Mouse (Mus musculus): ENCODE data around the gene Strip1. TPM values are rescaled to one million over a fixed set of nuclear protein-coding genes. Genes with fewer than 3 reads are reported as not detected.

Strip1 gene
- total RNA-seq (2023), result 43.1 TPM

GRCm38 (mm10) chr3:107631523-107631958, at the start of gene Strip1:
TSS of gene Strip1 (minus strand) at chr3:107631694.

GRCm38 (mm10) chr3:107630682-107631522, 592 bp downstream of the Strip1 start, which contains the start of gene Gm10961:
TSS of gene Gm10961 (plus strand) at chr3:107631322.

DNA sequence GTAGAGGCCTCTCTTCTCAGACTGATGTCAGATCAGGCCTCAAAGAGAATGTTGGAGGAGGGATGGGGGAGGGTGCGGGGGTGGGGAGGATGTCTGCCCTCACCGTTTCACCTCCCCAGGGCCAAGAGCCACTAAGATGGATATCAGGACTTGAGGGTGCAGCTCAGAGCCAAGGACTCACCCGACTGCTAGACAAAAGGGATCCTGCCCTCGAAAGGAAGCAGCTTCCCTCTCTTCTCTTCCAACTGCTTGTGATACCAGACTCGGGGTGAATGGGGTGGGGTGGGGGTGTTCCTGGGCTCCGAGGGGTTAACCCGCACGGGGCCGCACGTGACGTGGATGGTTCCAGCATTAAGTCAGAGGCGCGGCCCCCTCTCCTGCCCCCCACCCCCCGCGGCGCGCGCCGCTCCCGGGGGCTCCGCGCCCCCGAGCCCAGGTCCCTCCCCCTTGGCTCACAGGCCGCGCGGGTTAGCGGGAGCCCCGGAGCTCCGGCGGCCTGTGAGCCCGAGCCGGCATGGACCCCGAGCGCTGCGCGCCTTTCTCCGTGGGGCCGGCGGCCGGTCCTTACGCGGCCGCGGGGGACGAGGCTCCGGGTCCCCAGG, 36.7 kb downstream of the Strip1 start, which contains the start of gene Alx3:
Gene Alx3 (plus strand): TSS at position 370 of the 602 bp plus-strand sequence.

Other genes starting within 250 kb of the Strip1 start
- gene Kcnc4, start 172.1 kb downstream of the Strip1 start, total RNA-seq (2023), result not detected
- not detected for gene Slc6a17, start 113.7 kb downstream of the Strip1 start, total RNA-seq (2023)
- gene Ubl4b, start 76.6 kb downstream of the Strip1 start, total RNA-seq (2023), result not detected
- not detected for gene Alx3, start 36.7 kb downstream of the Strip1 start, total RNA-seq (2023)
- not detected for gene Gm10961, start 372 bp downstream of the Strip1 start, total RNA-seq (2023)
- gene Ahcyl1, start 64.9 kb upstream of the Strip1 start, total RNA-seq (2023), result 78.3 TPM
- gene Csf1, start 128.8 kb upstream of the Strip1 start, total RNA-seq (2023), result 3.4 TPM
- not detected for gene Eps8l3, start 245.5 kb upstream of the Strip1 start, total RNA-seq (2023)